ENCODE assay signal across 8 mouse cellular contexts in genomic region chr1:89070103-89070700, GRCm38 (mm10). TPM values are rescaled to one million over a fixed set of nuclear protein-coding genes. Genes with fewer than 3 reads are reported as not detected.
A peak's percentile ranks its signal among the peaks of the same experiment; 100 is the strongest.
DNase-seq lines count a peak whose midpoint lies in the region; ATAC-seq and TF ChIP-seq lines count a peak whose summit lies in the region.

Sh3bp4 (plus strand) TSS chr1:89070415.

- no peak for TF ChIP-seq CTCF in hindbrain, postnatal 0 days (IDR thresholded peaks at IDR 0.05; ENCODE audit: low read depth)

- H3K9ac ChIP-seq in hindbrain, postnatal 0 days (replicated peaks; ENCODE audit: low read length): peak within 1 kb of the TSS; percentile 76

- ATAC-seq in hindbrain, postnatal 0 days: peak; percentile 96

- H3K4me2 ChIP-seq in hindbrain, postnatal 0 days (ENCODE audit: low read depth, low read length): peak within 1 kb of the TSS; percentile 85

- no peaks in the 10 kb centered on the region for H3K36me3 ChIP-seq in hindbrain, postnatal 0 days (ENCODE audit: insufficient read depth, low read length)

- H3K27me3 ChIP-seq in hindbrain, postnatal 0 days (ENCODE audit: insufficient read depth, low read length): no peaks in the 10 kb centered on the region

- 3% methylated on average over 60 of the region's 63 CpGs for WGBS in hindbrain, postnatal 0 days

- no peaks in the 10 kb centered on the region for H3K9me3 ChIP-seq in hindbrain, postnatal 0 days (ENCODE audit: low read length)

- H3K4me1 ChIP-seq in hindbrain, postnatal 0 days (ENCODE audit: insufficient read depth, low read length): peaks cover 12% of the 10 kb centered on the region; the same call in 1 of the 2 replicates

- H3K27ac ChIP-seq in hindbrain, postnatal 0 days: peak within 1 kb of the TSS; percentile 77

- peak within 1 kb of the TSS; percentile 90 for H3K4me3 ChIP-seq in hindbrain, postnatal 0 days (ENCODE audit: low read length)

- DNase-seq in adrenal gland, adult (ENCODE audit: inconsistent age in 2 of 2, low spot score in 1 of 2): peak; percentile 100
- peak; percentile 99 for DNase-seq in embryo, embryonic 10 days (ENCODE audit: low spot score)
- peak; percentile 98 to 99 for DNase-seq in gastrocnemius, adult 8-10 months (ENCODE audit: low spot score in 2 of 2)
- peak; percentile 98 for DNase-seq in hindbrain, postnatal 0 days (ENCODE audit: low spot score)
- DNase-seq in left cerebral cortex, adult 18-20 months (ENCODE audit: low spot score in 2 of 2): peak; percentile 91
- peak; percentile 99 to 100 for DNase-seq in lung, postnatal 4 days
- peak; percentile 100 for DNase-seq in retina, postnatal 1 day
- peak; percentile 99 for DNase-seq in thymus, postnatal 4 days

RNA-seq across cellular contexts. Expression of gene Sh3bp4, which starts in this region (rescaled TPM):
- 1 to 10 TPM; 1.5 to 2.2 (median 2.1) TPM for total RNA-seq in gastrocnemius, adult 8-10 months (2022)
- 36.5 and 38.8 TPM in 2 replicates for total RNA-seq in hindbrain, postnatal 0 days (2014; rRNA removed)
- 14.6 and 15.7 TPM in 2 replicates for polyA plus RNA-seq in hindbrain, postnatal 0 days (2015; fragmentation: Nextera tagmentation; extraction: Ambion mirVana)
- 10 to 100 TPM; 17.6 to 20.4 TPM for total RNA-seq in left cerebral cortex, adult 18-20 months (2021)

Comparison
In these comparisons a context has a peak if more than half of its experiments do, and no peak if none do; other contexts are left out.
1. Peak in every context shown above with its lines: DNase-seq, ATAC-seq, H3K4me3 ChIP-seq and H3K27ac ChIP-seq.
2. RNA of gene Sh3bp4 (total RNA-seq): 36.5 to 38.8 TPM in hindbrain, postnatal 0 days and 17.6 to 20.4 TPM in left cerebral cortex, adult 18-20 months; 1.5 to 2.2 TPM in gastrocnemius, adult 8-10 months; every median in the first group is over 4 times any median in the second.